Mouse (Mus musculus): Measurements from ENCODE around the gene Chtf18.

Gene Chtf18

DNA sequence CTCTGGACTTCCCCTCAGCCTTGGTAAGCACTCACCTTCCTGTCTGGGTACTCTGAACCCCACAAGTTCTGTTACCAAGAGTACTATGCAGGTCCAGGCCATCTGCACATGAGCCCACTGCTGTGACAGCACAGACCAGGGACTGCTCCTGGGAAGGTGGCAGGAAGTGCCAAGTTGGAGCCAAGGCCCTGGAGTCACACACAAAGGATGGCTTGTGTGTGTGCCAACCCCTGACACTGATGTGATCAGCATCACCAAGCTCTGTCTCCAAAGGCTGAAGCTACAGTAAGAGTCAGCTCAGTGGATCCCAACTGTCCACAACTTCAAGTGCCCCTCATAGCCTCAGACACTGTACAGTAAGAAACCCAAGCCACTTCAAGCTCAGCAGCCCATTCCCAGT, 54.2 kb downstream of the Chtf18 start:
- DNase-seq (ENCODE audit: extremely low read depth, insufficient read length, low spot score): no peak
